Mouse (Mus musculus) kidney, adult 18-20 months (tissue): ENCODE results near the gene Ank3.
"Not testable (repeated sequence)": the region's sequence is repeated elsewhere in the genome, so short reads cannot be mapped to it uniquely, and the experiment has no call there.

Source experiments
- DNase-seq: peaks from one replicate; pipeline ENCODE4 v3.0.0; 2021

Ank3 gene

DNA sequence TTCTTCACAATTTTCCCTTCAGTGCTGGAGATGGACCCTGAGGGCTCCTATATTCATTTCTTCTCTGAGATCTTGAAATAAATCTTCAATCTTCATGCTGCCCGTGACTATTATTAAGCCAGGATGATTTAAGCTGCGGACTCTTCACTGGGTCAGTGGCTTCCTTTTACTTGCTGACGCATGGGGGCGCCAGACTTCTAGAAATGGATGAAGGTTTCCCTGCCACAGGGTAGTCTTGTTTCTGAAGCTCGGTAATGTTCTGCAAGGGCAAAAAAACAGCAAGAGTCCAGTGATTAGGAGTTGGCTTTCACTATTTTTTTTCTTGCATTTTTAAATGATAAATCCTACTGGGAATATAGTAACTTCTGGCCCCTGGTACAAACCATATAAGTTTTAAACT lies 471.8 kb downstream of the Ank3 start:
- peak; percentile 78 for DNase-seq

- DNase-seq: no peak
Measured at GRCm38 (mm10) chr10:69870947-69871346, 472.4 kb downstream of the Ank3 start.

- no peak for DNase-seq
Measured at GRCm38 (mm10) chr10:69872182-69872741, 473.7 kb downstream of the Ank3 start.

- DNase-seq: no peak
Measured at GRCm38 (mm10) chr10:69872892-69873291, 474.3 kb downstream of the Ank3 start.

GRCm38 (mm10) chr10:69874806-69875205 lies 476.2 kb downstream of the Ank3 start:
- DNase-seq: no peak

DNA sequence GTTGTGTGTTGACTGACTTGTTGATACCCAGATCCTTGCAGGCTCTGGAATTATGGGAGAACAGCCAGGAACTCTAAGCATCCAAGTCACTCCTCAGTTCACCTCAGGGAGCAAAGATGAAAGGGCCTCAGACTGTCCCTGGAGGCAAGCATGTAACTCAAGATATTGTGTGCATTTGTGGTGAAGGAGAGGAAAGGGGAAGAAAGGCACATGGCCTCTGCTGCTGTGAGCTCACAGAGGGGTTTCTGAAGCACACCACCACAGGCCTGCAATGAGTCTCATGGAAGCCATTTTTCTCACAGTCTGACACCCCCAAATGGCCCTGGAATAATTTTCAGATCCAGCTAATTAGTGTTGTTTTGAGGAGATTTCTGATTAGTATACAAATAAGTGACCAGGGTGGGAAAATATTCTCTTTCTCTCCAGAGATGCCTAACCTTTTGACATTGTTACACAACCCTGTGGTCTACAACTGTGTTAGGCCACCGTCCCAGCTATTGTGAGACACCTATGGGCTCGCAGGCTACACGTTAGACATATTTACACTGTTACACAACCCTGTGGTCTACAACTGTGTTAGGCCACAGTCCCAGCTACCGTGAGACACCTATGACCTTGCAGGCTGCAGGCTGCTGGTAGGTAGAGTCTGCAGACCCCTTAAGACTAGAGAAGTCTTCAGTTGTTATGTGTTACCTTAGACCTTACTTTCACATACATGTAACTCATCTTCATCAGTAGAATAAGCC lies 485.5 kb downstream of the Ank3 start:
- DNase-seq: no peak

- peak; percentile 43 for DNase-seq
Measured at GRCm38 (mm10) chr10:69888399-69888798, 489.8 kb downstream of the Ank3 start.

- peak; percentile 42 for DNase-seq
Measured at GRCm38 (mm10) chr10:69889779-69890178, 491.2 kb downstream of the Ank3 start.

DNA sequence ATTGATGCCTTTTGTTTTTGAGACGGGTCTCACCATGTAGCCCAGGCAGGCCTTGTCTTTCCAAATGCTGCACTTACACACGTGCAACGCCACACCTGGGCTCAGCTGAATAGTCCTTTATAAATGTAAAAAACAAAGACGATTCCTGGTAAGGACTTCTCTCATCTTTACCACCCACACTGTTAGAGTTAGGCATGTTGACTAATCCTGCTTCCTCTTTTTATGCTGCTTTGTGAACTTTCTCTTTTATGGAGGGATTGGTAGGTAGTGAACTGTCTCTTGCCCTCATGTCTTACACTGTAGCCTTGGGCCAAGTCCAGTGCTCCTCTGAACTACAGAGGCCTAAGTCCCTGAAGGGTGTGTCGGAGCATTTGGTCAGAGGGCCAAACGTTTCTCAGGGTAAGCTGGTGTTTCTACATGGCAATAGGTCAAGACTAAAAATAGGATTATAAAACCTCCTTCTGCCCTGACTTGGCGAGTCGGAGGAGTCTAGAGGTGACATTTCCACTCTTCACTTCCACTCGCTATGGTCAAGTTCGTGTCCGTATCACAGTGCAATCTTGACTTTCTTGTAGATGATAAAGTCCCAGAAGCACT lies 491.9 kb downstream of the Ank3 start:
- DNase-seq: no peak

DNA sequence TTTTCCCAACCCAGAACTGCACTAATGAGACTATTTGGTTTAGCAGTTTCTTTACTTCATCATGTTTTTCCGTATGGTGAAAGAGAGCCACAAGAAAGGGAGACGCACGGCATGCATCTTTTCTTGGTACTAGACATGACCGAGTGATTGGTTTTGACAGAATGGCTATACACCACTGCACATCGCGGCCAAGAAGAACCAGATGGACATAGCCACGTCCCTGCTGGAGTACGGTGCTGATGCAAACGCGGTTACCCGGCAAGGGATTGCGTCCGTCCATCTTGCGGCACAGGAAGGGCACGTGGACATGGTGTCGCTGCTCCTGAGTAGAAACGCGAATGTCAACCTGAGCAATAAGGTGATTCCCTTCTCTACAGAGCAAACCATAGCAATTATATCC lies 493.6 kb downstream of the Ank3 start:
- DNase-seq: no peak

DNA sequence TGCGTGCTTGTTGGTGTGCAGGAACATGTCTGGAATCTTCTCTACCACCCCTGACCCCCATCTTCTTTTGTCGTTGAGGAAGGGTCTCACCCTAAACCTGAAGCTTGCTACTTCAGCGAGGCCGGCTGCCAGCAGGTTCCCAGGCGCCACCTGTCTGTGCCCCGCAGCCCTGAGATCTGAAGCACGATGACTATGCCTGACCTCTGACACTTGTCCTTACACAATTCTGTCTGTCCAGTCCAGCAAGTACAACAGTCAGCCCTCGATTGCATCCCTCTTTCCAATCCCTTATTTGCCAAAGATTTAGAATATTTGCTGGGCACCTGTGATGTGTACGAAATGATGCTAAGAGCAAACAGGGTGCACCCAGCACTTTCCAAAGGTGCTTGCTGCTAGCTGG lies 497.0 kb downstream of the Ank3 start:
- DNase-seq: no peak

- no peak for DNase-seq
Measured at GRCm38 (mm10) chr10:69897927-69898326, 499.4 kb downstream of the Ank3 start.

- no peak for DNase-seq
Measured at GRCm38 (mm10) chr10:69898821-69899220, 500.2 kb downstream of the Ank3 start.

GRCm38 (mm10) chr10:69899788-69900187 lies 501.2 kb downstream of the Ank3 start:
- DNase-seq: no peak

- DNase-seq: no peak
Measured at GRCm38 (mm10) chr10:69902024-69902423, 503.5 kb downstream of the Ank3 start.

- DNase-seq: no peak
Measured at GRCm38 (mm10) chr10:69904321-69904720, 505.7 kb downstream of the Ank3 start.

- DNase-seq: no peak
Measured at GRCm38 (mm10) chr10:69907795-69908764, 509.5 kb downstream of the Ank3 start.

DNA sequence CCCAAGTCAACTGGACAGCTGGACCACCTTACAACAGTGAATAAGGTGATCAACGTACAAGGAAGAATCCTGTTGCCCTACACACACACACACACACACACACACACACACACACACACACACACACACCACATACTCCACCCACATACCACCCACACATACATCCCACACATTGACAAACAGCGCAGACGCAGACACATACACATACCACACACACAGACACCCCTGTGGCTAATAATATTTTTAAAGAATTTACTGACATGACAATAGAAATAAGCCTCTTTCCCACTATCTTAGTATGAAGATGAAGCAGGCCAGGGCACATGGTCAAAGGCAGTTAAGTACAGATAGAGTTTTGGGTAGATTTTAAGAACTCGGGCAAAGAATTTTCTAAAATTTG lies 511.3 kb downstream of the Ank3 start:
- no peak for DNase-seq

GRCm38 (mm10) chr10:69910304-69910703 lies 511.7 kb downstream of the Ank3 start:
- DNase-seq: peak; percentile 48

GRCm38 (mm10) chr10:69910726-69911125 lies 512.2 kb downstream of the Ank3 start:
- not testable (repeated sequence) for DNase-seq

DNA sequence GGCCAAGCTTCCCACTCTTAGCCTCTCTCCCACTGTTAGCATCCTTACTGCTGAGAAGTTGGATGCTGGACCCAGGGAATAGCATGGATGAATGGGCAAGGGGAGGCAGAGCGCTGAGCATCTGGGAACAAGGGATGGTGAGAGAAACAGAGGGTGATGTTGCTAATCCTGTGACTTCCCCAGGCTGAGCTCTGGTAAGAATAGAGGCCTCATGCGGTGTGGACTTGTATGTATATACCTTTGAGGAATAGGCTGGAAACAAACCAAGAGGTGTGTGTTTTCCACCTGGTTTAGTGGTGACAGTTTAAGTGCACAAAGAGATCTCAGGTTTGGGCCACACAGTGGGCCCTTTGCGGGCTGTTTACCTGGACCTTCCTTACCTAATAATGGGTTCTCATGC lies 517.0 kb downstream of the Ank3 start:
- DNase-seq: no peak

- DNase-seq: no peak
Measured at GRCm38 (mm10) chr10:69916205-69916604, 517.6 kb downstream of the Ank3 start.
